Mouse (Mus musculus): Measurements from ENCODE around the gene Gcn1l1. TPM values are rescaled to one million over a fixed set of nuclear protein-coding genes. Genes with fewer than 3 reads are reported as not detected.
A peak's percentile ranks its signal among the peaks of the same experiment; 100 is the strongest.

Gene Gcn1l1
- polyA plus RNA-seq, 1 experiment from 2014 or later, result 63.3 TPM

DNA sequence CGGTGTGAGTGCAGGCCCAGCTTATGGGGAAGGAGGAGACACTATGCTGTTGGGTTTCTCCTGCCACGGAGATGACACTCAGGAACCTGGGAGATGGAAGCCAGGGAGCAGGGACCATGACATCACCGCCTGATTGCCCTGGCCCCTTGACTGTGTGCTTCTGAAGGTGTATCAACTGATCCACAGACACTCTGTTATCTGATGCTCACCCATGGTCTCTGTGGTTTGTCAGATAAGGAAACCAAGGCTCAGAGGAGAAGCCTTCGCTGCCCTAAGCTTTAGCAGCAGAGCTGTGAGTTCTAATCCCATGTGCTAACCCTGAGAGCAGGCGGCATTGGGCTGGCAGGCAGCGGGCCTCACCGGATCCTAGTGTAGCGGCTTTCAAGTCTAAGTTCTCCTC, 69.0 kb downstream of the Gcn1l1 start:
- 0 out of 2 replicates have a peak overlapping the region, but pooled peaks have one; percentile 14 for H3K27ac ChIP-seq
- H3K4me1 ChIP-seq, result peaks cover 31% of the 10 kb centered on the region
- H3K27me3 ChIP-seq (ENCODE audit: low read depth, poor library complexity, severe bottlenecking), result no peaks in the 10 kb centered on the region
- WGBS, result 93% methylated on average over 8 of the region's 8 CpGs
- peaks cover 33% of the 10 kb centered on the region for H3K36me3 ChIP-seq
- H3K9me3 ChIP-seq (replicated peaks), result no peaks in the 10 kb centered on the region
- no peak overlapping the region for H3K4me3 ChIP-seq
- no peak for DNase-seq (ENCODE audit: low spot score)

DNA sequence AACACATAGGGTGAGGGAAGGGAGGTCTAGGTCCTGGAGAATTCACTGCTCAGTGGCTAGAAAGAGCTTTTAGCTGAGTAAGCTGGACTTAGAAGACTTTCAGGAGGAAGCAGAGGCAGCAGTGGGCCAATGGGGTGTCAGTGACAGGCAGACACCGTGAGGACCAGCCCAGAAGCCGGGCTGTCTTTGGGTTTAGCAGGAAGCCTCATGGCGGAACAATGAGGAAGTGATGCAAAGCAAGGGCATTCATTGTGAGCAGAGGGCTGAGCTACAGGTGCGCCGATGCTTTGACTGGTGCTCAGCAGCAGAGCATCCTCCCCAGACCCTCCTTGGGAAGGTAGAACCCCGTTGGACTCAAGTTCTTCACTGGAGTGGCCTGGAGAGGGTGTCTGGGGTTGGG, 70.5 kb downstream of the Gcn1l1 start:
- no peak for DNase-seq (ENCODE audit: low spot score)
- no peaks in the 10 kb centered on the region for H3K27me3 ChIP-seq (ENCODE audit: low read depth, poor library complexity, severe bottlenecking)
- peaks cover 48% of the 10 kb centered on the region for H3K36me3 ChIP-seq
- no peak overlapping the region for H3K27ac ChIP-seq
- no peak overlapping the region for H3K4me3 ChIP-seq
- H3K9me3 ChIP-seq (replicated peaks), result no peaks in the 10 kb centered on the region
- H3K4me1 ChIP-seq, result peaks cover 28% of the 10 kb centered on the region
- 82% methylated on average over 6 of the region's 6 CpGs for WGBS

DNA sequence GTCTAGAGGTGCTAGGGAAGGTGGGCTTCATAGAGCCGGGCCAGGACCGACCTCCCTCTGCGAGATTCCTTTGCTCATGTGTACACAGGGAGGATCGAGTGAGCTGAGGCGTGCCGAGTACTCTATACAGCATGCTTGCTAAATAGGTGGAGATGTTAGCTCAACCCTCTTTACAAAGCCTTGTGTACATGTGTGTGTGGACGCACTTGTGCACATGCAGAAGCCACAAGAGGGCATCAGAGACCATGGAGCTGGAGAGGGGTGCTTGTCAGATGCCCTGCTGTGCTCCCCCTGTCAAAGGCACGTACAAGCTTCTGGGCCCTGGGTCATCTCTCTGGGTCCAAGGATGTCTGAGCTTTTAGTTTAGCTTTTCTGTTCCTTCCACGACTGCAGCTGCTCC, 79.1 kb downstream of the Gcn1l1 start:
- H3K4me1 ChIP-seq, result no peaks in the 10 kb centered on the region
- H3K36me3 ChIP-seq, result peaks cover 95% of the 10 kb centered on the region
- DNase-seq (ENCODE audit: low spot score), result no peak
- H3K9me3 ChIP-seq (replicated peaks), result no peaks in the 10 kb centered on the region
- H3K27ac ChIP-seq, result no peak overlapping the region
- H3K4me3 ChIP-seq, result no peak overlapping the region
- H3K27me3 ChIP-seq (ENCODE audit: low read depth, poor library complexity, severe bottlenecking), result no peaks in the 10 kb centered on the region
- WGBS, result 90% methylated on average over 9 of the region's 9 CpGs

DNA sequence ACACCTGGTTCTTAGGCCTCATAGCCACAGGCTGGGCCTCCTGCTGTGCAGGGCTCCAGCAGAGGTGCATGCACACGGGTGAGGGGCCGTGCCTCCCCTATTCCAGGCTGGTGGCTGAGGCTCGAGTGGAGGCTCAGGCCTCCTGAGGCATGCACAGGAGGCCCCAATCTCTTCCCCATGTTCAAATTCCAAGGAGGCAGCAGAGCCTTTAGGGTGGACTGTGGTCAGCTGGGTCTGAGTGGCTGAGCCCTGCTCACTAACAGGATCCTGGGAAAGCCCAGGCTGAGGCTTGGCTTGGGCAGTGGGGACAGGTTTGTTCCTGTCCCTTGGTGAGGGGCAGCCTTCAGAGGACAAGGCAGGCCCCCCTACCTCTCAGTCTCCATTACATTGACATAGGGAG, 83.8 kb downstream of the Gcn1l1 start:
- WGBS, result 75% methylated on average over 3 of the region's 3 CpGs
- no peak for DNase-seq (ENCODE audit: low spot score)
- Histone ChIP-seq H3K9me3 (replicated peaks) (no peaks in the 10 kb centered on the region), H3K27ac (no peak overlapping the region), H3K27me3 (ENCODE audit: low read depth, poor library complexity, severe bottlenecking) (no peaks in the 10 kb centered on the region), H3K4me3 (no peak overlapping the region), H3K36me3 (peaks cover 48% of the 10 kb centered on the region), H3K4me1 (peaks cover 9% of the 10 kb centered on the region)

DNA sequence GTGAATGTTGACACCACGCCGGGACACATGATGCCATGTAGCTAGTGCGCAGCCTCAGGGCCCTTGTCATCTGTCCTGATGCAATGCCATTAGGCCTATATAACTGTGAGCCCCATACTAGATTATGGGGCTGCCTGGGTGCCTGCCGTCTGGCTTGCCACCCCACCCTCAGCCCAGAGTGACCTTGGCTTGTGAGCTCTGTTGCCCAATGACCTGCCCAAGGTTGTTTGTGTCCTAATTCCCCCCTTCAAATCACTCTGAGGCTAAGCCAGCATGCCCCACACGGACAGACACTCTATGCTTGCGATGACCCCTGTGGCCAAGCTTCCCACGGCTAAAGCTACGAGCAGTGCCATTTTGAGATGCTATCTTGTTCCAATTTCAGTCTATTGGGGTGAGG, 84.6 kb downstream of the Gcn1l1 start:
- DNase-seq (ENCODE audit: low spot score), result no peak
- H3K27me3 ChIP-seq (ENCODE audit: low read depth, poor library complexity, severe bottlenecking), result no peaks in the 10 kb centered on the region
- H3K4me3 ChIP-seq, result no peak overlapping the region
- H3K4me1 ChIP-seq, result peaks cover 9% of the 10 kb centered on the region
- no peaks in the 10 kb centered on the region for H3K9me3 ChIP-seq (replicated peaks)
- 88% methylated on average over 8 of the region's 8 CpGs for WGBS
- no peak overlapping the region for H3K27ac ChIP-seq
- peaks cover 40% of the 10 kb centered on the region for H3K36me3 ChIP-seq

DNA sequence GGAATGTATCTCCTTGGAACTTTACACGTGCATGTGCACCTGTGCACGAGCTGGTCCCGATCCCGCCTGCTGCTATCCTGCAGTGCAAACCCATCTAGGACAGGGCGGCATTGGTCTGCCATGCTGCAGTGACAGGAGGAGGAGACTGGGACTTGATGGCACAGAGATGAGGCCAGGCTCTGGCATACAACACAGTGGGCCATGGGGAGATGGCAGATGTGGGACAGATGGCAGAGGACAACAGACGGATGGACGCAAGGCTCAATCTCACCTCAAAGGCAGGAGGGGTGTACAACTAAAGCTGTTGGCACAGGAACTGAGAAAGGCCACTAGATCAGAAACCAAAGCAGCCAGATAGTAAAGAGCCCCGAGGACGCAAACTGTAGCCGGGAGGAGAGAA, 85.8 kb downstream of the Gcn1l1 start:
- Histone ChIP-seq H3K4me3 (no peak overlapping the region), H3K9me3 (replicated peaks) (no peaks in the 10 kb centered on the region), H3K27me3 (ENCODE audit: low read depth, poor library complexity, severe bottlenecking) (no peaks in the 10 kb centered on the region), H3K36me3 (peaks cover 28% of the 10 kb centered on the region), H3K27ac (no peak overlapping the region), H3K4me1 (peaks cover 11% of the 10 kb centered on the region)
- 93% methylated on average over 10 of the region's 10 CpGs for WGBS
- DNase-seq (ENCODE audit: low spot score), result no peak

DNA sequence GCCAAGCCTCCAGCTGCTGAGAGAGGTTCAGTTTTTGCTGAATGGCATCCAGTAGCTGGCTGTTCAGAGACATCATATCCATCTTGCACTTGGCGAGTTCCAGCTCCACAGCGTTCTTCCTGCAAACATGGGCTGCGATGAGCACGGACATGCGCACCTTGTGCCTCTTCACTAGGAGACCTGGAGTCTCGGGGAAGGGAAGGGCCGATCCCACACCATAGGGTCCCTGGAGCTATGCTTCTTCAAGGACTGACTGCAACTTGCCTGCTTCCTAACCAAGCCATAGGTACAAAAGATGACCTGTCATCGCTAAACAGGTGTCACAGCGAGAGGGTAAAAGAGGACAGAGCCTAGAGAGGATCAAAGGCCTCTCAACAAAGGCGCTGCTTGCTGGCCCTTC, 86.8 kb downstream of the Gcn1l1 start:
- 94% methylated on average over 10 of the region's 10 CpGs for WGBS
- DNase-seq (ENCODE audit: low spot score), result no peak
- Histone ChIP-seq H3K4me1 (peaks cover 12% of the 10 kb centered on the region), H3K36me3 (peaks cover 18% of the 10 kb centered on the region), H3K27ac (no peak overlapping the region), H3K9me3 (replicated peaks) (no peaks in the 10 kb centered on the region), H3K4me3 (peak overlapping the region; percentile 51; the same call in 1 of the 2 replicates), H3K27me3 (ENCODE audit: low read depth, poor library complexity, severe bottlenecking) (no peaks in the 10 kb centered on the region)

DNA sequence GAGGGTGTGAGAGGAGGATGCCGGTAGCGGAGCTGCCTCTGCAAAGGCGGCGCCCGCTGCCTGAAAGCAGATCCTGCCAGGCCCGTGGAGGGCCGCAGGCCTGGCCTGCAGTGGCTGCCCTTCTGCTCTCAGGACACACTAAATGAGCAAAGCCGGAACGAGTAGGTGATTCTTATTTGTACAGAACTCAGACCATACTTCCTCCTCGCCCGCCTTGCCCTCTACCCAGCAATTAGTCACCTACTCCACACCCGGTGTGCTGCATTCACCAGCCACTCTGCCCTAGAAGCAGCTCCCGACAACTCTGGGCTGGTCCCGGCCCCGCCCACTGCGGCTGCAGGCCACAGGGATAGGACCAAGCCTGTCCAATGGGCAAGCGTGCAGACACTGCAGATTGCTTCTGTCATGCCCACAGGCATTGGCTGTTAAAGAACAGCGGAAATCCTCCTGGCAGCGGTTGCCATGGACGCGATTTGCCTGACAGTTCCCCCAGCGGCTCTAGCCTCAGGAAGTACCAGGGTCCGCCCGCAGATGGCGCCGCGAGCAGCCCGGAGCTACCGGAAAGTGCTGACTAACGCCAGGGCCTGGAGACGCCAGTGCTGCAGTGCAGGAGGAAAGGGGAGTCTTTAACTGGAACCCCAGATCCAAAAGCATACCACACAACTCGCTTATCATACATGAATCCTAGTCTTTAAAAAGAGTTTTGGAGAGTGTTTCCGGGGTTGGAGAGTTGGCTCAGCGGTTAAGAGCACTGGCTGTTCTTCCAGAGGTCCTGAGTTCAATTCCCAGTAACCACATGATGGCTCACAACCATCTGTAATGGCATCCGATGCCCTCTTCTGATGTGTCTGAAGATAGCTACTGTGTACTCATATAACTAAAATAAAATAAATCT, 87.9 kb downstream of the Gcn1l1 start:
- no peaks in the 10 kb centered on the region for H3K9me3 ChIP-seq (replicated peaks)
- H3K36me3 ChIP-seq, result peaks cover 8% of the 10 kb centered on the region
- H3K27ac ChIP-seq, result peak overlapping the region; percentile 72
- peaks cover 12% of the 10 kb centered on the region for H3K4me1 ChIP-seq
- DNase-seq (ENCODE audit: low spot score), result peak; percentile 99
- 6% methylated on average over 35 of the region's 35 CpGs for WGBS
- no peaks in the 10 kb centered on the region for H3K27me3 ChIP-seq (ENCODE audit: low read depth, poor library complexity, severe bottlenecking)
- H3K4me3 ChIP-seq, result peak overlapping the region; percentile 51

DNA sequence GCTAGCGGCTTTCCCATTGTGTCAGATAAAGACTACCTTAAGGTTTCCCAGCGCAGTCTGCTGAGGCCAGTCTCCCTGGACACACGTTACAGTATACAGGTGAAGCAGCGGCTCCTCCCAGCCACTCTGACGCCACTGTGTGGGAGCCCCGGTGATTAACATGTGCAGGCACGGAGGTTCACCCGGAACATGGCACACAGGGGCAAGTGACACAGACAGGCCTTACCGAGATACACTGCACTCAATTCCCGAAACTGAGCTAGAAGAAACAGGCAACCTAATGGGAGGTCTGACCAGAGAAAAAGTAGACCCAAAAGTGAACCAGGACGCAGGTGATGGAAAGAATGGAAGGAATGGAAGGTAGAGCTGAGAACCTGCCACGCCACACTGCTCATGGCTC, 88.7 kb downstream of the Gcn1l1 start:
- Histone ChIP-seq H3K9me3 (replicated peaks) (no peaks in the 10 kb centered on the region), H3K27me3 (ENCODE audit: low read depth, poor library complexity, severe bottlenecking) (no peaks in the 10 kb centered on the region), H3K4me3 (no peak overlapping the region), H3K4me1 (peaks cover 12% of the 10 kb centered on the region), H3K27ac (no peak overlapping the region), H3K36me3 (no peaks in the 10 kb centered on the region; the same call in 1 of the 2 replicates)
- 93% methylated on average over 12 of the region's 12 CpGs for WGBS
- no peak for DNase-seq (ENCODE audit: low spot score)

DNA sequence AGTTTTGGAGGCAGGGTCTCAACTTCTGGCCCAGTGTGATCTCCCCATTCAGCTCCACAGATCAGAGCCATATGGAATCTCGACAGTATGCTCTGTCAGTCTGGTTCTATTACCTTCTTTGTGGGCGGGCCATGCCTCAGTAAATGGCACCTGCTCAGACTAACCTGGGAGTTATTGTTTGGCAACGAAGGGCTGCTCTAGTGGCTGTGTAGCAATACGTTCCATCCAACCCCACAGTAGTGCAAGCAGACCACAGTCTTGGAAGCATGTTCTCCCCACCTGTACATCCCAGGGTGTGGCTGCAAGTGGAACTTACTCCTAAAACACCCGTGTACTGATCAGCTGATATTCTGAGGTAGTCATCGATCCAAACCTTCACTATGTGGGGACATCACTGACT, 91.6 kb downstream of the Gcn1l1 start:
- no peak for DNase-seq (ENCODE audit: low spot score)
- peaks cover 12% of the 10 kb centered on the region for H3K4me1 ChIP-seq
- H3K36me3 ChIP-seq, result no peaks in the 10 kb centered on the region
- no peaks in the 10 kb centered on the region for H3K9me3 ChIP-seq (replicated peaks)
- no peak overlapping the region for H3K27ac ChIP-seq
- WGBS, result 77% methylated on average over 6 of the region's 6 CpGs
- no peaks in the 10 kb centered on the region for H3K27me3 ChIP-seq (ENCODE audit: low read depth, poor library complexity, severe bottlenecking)
- no peak overlapping the region for H3K4me3 ChIP-seq

DNA sequence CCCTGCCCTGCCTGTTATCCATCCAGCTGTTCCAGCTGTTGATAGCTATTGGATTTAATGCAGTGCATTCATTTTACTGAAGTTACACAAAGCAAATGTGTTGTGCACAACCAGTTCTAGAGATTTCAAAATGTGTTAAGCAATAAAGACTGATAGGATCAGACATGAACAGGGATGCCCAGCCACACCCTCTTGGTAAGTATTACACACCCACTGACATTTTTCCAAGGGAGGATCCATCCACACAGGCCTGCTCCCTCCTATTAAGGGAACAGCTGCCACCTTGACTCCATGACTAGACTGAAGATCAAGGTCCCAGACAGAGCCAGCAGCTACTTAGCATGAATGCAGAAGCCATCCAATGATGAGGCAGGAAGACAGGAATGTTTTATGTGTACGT, 92.2 kb downstream of the Gcn1l1 start:
- no peak overlapping the region for H3K4me3 ChIP-seq
- DNase-seq (ENCODE audit: low spot score), result no peak
- 90% methylated on average over 1 of the region's 1 CpGs for WGBS
- H3K27me3 ChIP-seq (ENCODE audit: low read depth, poor library complexity, severe bottlenecking), result no peaks in the 10 kb centered on the region
- H3K27ac ChIP-seq, result no peak overlapping the region
- no peaks in the 10 kb centered on the region for H3K36me3 ChIP-seq
- H3K9me3 ChIP-seq (replicated peaks), result no peaks in the 10 kb centered on the region
- peaks cover 7% of the 10 kb centered on the region for H3K4me1 ChIP-seq

DNA sequence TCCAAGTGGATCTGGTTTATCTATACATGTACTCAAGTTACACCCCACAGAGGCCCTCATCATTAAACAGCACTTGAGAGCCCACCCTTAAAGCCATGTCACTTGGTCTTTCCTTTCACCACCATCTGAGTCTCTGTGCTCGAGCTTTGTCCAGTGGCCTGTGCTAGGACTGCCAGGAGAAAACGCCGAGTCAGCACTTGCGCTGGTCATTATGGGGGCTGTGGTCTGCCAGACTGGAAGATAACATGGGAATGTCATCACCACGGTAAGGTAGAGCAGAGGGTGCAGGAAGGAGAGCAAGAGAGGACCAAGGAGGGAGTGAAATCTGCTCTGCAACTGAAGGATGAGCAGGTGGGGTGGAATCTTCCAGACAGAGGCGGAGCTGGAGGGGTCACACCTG, 93.3 kb downstream of the Gcn1l1 start:
- Histone ChIP-seq H3K4me3 (no peak overlapping the region), H3K4me1 (0 out of 2 replicates have a peak, but pooled peaks cover 3% of the 10 kb centered on the region), H3K27ac (no peak overlapping the region), H3K36me3 (no peaks in the 10 kb centered on the region), H3K27me3 (ENCODE audit: low read depth, poor library complexity, severe bottlenecking) (no peaks in the 10 kb centered on the region), H3K9me3 (replicated peaks) (no peaks in the 10 kb centered on the region)
- DNase-seq (ENCODE audit: low spot score), result no peak
- 84% methylated on average over 6 of the region's 6 CpGs for WGBS

DNA sequence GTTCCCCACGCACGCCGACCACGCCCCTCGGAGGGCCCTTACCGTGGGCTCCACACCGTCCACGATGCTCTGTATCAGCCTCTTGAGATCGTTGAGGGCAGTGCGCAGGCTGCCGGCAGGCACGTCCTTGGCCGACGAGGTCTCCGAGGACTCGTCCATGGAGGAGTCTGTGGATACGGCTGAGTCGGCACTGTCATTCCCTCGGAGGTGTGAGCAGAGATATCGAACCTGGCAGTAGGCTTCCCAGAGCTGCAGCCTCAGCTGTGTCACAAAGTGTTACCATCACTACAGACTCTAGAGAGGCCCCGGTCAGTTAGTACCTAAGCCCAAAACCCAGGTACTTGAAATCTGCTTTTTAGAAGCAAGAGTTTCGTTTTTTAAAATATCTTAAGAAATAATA, 97.6 kb downstream of the Gcn1l1 start:
- Histone ChIP-seq H3K9me3 (replicated peaks) (no peaks in the 10 kb centered on the region), H3K27me3 (ENCODE audit: low read depth, poor library complexity, severe bottlenecking) (no peaks in the 10 kb centered on the region), H3K36me3 (no peaks in the 10 kb centered on the region), H3K4me3 (no peak overlapping the region), H3K27ac (no peak overlapping the region), H3K4me1 (peaks cover 5% of the 10 kb centered on the region; the same call in 1 of the 2 replicates)
- 87% methylated on average over 22 of the region's 22 CpGs for WGBS
- DNase-seq (ENCODE audit: low spot score), result no peak

Data from limb, embryonic 10.5 days (tissue).